13 mouse cellular contexts compared by ENCODE assay signal in genomic region chrX:106840409-106840808, GRCm38 (mm10). TPM values are rescaled to one million over a fixed set of nuclear protein-coding genes. Genes with fewer than 3 reads are reported as not detected.
DNase-seq lines count a peak whose midpoint lies in the region; ATAC-seq and TF ChIP-seq lines count a peak whose summit lies in the region.
"Had no signal": no experiment of that assay in that cellular context is flagged by ENCODE, and none has a peak within 500 bp of the region (broad histone marks: within the 10 kb centered on the region; RNA-seq: fewer than 3 reads in every experiment).

TSS of gene Rtl3 (minus strand) at chrX:106840644.

- no peak within 1 kb of the TSS for H3K27ac ChIP-seq in forebrain, postnatal 0 days (ENCODE audit: low read depth, low read length)
- H3K27ac ChIP-seq in forebrain, embryonic 11.5 days (ENCODE audit: low read depth, low read length) = no peak within 1 kb of the TSS
- H3K27ac ChIP-seq in layer of hippocampus, adult 2 months = peak within 1 kb of the TSS; percentile 46; the same call in 1 of the 2 replicates
- peak within 1 kb of the TSS; percentile 70 for H3K27ac ChIP-seq in limb, embryonic 13.5 days
- H3K27ac ChIP-seq: forebrain, embryonic 13.5 days; hindbrain, embryonic 13.5 days; midbrain, embryonic 10.5 days had no signal

- H3K36me3 ChIP-seq in forebrain, postnatal 0 days (ENCODE audit: insufficient read depth) = no peaks in the 10 kb centered on the region
- no peaks in the 10 kb centered on the region for H3K36me3 ChIP-seq in forebrain, embryonic 11.5 days (ENCODE audit: control insufficient read depth, insufficient read depth, low read length)
- H3K36me3 ChIP-seq in limb, embryonic 13.5 days = 0 out of 2 replicates have a peak, but pooled peaks cover 11% of the 10 kb centered on the region
- H3K36me3 ChIP-seq: hindbrain, embryonic 13.5 days; midbrain, embryonic 10.5 days had no signal

- H3K4me3 ChIP-seq in forebrain, postnatal 0 days (ENCODE audit: low read depth, low read length) = no peak within 1 kb of the TSS
- no peak within 1 kb of the TSS for H3K4me3 ChIP-seq in forebrain, embryonic 11.5 days (ENCODE audit: low read depth, low read length)
- peak within 1 kb of the TSS; percentile 13; the same call in 1 of the 2 replicates for H3K4me3 ChIP-seq in layer of hippocampus, adult 2 months
- H3K4me3 ChIP-seq in limb, embryonic 13.5 days = peak within 1 kb of the TSS; percentile 28
- H3K4me3 ChIP-seq: forebrain, embryonic 13.5 days; hindbrain, embryonic 13.5 days; midbrain, embryonic 10.5 days had no signal

- 58% methylated on average over 7 of the region's 7 CpGs for WGBS in forebrain, postnatal 0 days
- 72% methylated on average over 7 of the region's 7 CpGs for WGBS in forebrain, embryonic 11.5 days
- WGBS in limb, embryonic 13.5 days = 51% methylated on average over 7 of the region's 7 CpGs

- H3K9me3 ChIP-seq in forebrain, postnatal 0 days (ENCODE audit: low read length) = no peaks in the 10 kb centered on the region
- H3K9me3 ChIP-seq in forebrain, embryonic 11.5 days (ENCODE audit: control insufficient read depth, low read length) = no peaks in the 10 kb centered on the region
- H3K9me3 ChIP-seq in limb, embryonic 13.5 days = peaks cover 11% of the 10 kb centered on the region; the same call in 1 of the 2 replicates

- TF ChIP-seq CTCF in forebrain, postnatal 0 days (IDR thresholded peaks at IDR 0.05; ENCODE audit: low read depth) = no peak
- no peak for TF ChIP-seq CTCF in layer of hippocampus, adult 2 months (conservative IDR thresholded peaks at IDR 0.05)

- no peak for ATAC-seq in forebrain, postnatal 0 days
- no peak for ATAC-seq in forebrain, embryonic 11.5 days (replicated peaks; ENCODE audit: low FRiP score)
- peak; percentile 66; the same call in 1 of the 2 replicates for ATAC-seq in limb, embryonic 13.5 days (ENCODE audit: low FRiP score, low read depth)
- no peak for ATAC-seq in inflammation-experienced regulatory T-cells, adult 6 months
- ATAC-seq: forebrain, embryonic 13.5 days had no signal

- no peak within 1 kb of the TSS for H3K4me2 ChIP-seq in forebrain, postnatal 0 days (ENCODE audit: low read depth)
- no peak within 1 kb of the TSS for H3K4me2 ChIP-seq in forebrain, embryonic 11.5 days (ENCODE audit: low read depth, low read length, severe bottlenecking)
- H3K4me2 ChIP-seq in limb, embryonic 13.5 days (replicated peaks) = peak within 1 kb of the TSS; percentile 46
- H3K4me2 ChIP-seq: forebrain, embryonic 13.5 days; hindbrain, embryonic 13.5 days had no signal

- no peaks in the 10 kb centered on the region for H3K4me1 ChIP-seq in forebrain, postnatal 0 days (ENCODE audit: insufficient read depth)
- no peaks in the 10 kb centered on the region for H3K4me1 ChIP-seq in forebrain, embryonic 11.5 days (replicated peaks; ENCODE audit: control insufficient read depth, insufficient read depth, low read length)
- peaks cover 5% of the 10 kb centered on the region; the same call in 1 of the 2 replicates for H3K4me1 ChIP-seq in limb, embryonic 13.5 days
- H3K4me1 ChIP-seq: forebrain, embryonic 13.5 days; hindbrain, embryonic 13.5 days; midbrain, embryonic 10.5 days had no signal

- no peaks in the 10 kb centered on the region for H3K27me3 ChIP-seq in forebrain, postnatal 0 days (ENCODE audit: insufficient read depth, low read length)
- no peaks in the 10 kb centered on the region for H3K27me3 ChIP-seq in forebrain, embryonic 11.5 days (ENCODE audit: control insufficient read depth, insufficient read depth, low read length)
- no peaks in the 10 kb centered on the region for H3K27me3 ChIP-seq in limb, embryonic 13.5 days
- H3K27me3 ChIP-seq: forebrain, embryonic 13.5 days had no signal

- peak; percentile 1 for DNase-seq in forebrain, postnatal 0 days
- no peak for DNase-seq in forebrain, embryonic 11.5 days (ENCODE audit: low spot score)
- peak; percentile 10 to 29 for DNase-seq in layer of hippocampus, adult 2 months (ENCODE audit: low spot score in 2 of 2)
- no peak for DNase-seq in layer of hippocampus, postnatal 25 days (ENCODE audit: extremely low spot score in 1 of 2, low spot score in 1 of 2)
- DNase-seq in frontal cortex, postnatal 10 days (ENCODE audit: low spot score in 2 of 2) = peak; percentile 5 to 13
- DNase-seq in spleen, adult 12 weeks (ENCODE audit: low spot score) = no peak
- DNase-seq: adrenal gland, postnatal 14 days; cerebellum, postnatal 10 days had no signal

- no peak within 1 kb of the TSS for H3K9ac ChIP-seq in forebrain, postnatal 0 days
- no peak within 1 kb of the TSS for H3K9ac ChIP-seq in forebrain, embryonic 11.5 days (ENCODE audit: low read length)
- H3K9ac ChIP-seq in limb, embryonic 13.5 days = peak within 1 kb of the TSS; percentile 19; the same call in 1 of the 2 replicates
- H3K9ac ChIP-seq: forebrain, embryonic 13.5 days; hindbrain, embryonic 13.5 days had no signal

RNA-seq across cellular contexts. Expression of gene Rtl3, which starts in this region (rescaled TPM):
- 1.2 and 1.3 TPM in 2 replicates for total RNA-seq in forebrain, postnatal 0 days (2014; rRNA removed)
- polyA plus RNA-seq in forebrain, postnatal 0 days (2015; fragmentation: Nextera tagmentation; extraction: Ambion mirVana) = 0.62 and 0.77 TPM in 2 replicates
- 1.0 and 1.1 TPM in 2 replicates for polyA plus RNA-seq in forebrain, embryonic 11.5 days (2014; fragmentation: Nextera tagmentation; extraction: Ambion mirVana)
- total RNA-seq in layer of hippocampus, adult 2 months (2021) = 1 to 10 TPM; 4.0 to 5.8 TPM
- 1 to 10 TPM; 2.8 to 3.3 TPM for total RNA-seq in layer of hippocampus, postnatal 25 days (2021)
- 70.1 and 78.5 TPM in 2 replicates for polyA plus RNA-seq in limb, embryonic 13.5 days (2015; fragmentation: Nextera tagmentation; extraction: Ambion mirVana)
- not detected for polyA plus RNA-seq in inflammation-experienced regulatory T-cells, adult 6 months (2017; shearing (Covaris generic))

Comparison
In these comparisons a context has a peak if more than half of its experiments do, and no peak if none do; other contexts are left out.
1. RNA of gene Rtl3 (polyA plus RNA-seq): 70.1 to 78.5 TPM in limb, embryonic 13.5 days; 1.0 to 1.1 TPM in forebrain, embryonic 11.5 days, 0.62 to 0.77 TPM in forebrain, postnatal 0 days and not detected in inflammation-experienced regulatory T-cells, adult 6 months; every median in the first group is over 10 times any median in the second.
2. DNase-seq: peak in forebrain, postnatal 0 days (single experiment), layer of hippocampus, adult 2 months (2 of 2) and frontal cortex, postnatal 10 days (2 of 2); none in forebrain, embryonic 11.5 days (single experiment), layer of hippocampus, postnatal 25 days (0 of 2) and spleen, adult 12 weeks (single experiment).
3. H3K27ac ChIP-seq: peak in layer of hippocampus, adult 2 months (single experiment) and limb, embryonic 13.5 days (single experiment); none in forebrain, postnatal 0 days (single experiment) and forebrain, embryonic 11.5 days (single experiment).
4. H3K4me3 ChIP-seq: peak in layer of hippocampus, adult 2 months (single experiment) and limb, embryonic 13.5 days (single experiment); none in forebrain, postnatal 0 days (single experiment) and forebrain, embryonic 11.5 days (single experiment).